Comparison of ENCODE assay signal across 18 mouse cellular contexts in genomic region chr2:79224714-79225426, GRCm38 (mm10). TPM values are rescaled to one million over a fixed set of nuclear protein-coding genes. Genes with fewer than 3 reads are reported as not detected.
DNase-seq lines count a peak whose midpoint lies in the region; ATAC-seq lines count a peak whose summit lies in the region.
"Had no signal": no experiment of that assay in that cellular context is flagged by ENCODE, and none has a peak within 500 bp of the region (broad histone marks: within the 10 kb centered on the region; RNA-seq: fewer than 3 reads in every experiment).

No protein-coding gene starts in this region.

- ATAC-seq in monocyte, adult 5-6 weeks (replicated peaks; ENCODE audit: insufficient number of reproducible peaks, low FRiP score, low TSS enrichment, poor library complexity, severe bottlenecking): no peak
- ATAC-seq: activated CD4-positive, CD25-positive, alpha-beta regulatory T cell, adult 4 months; forebrain, postnatal 0 days; hindbrain, embryonic 16.5 days had no signal

- intact Hi-C loops in left cerebral cortex, postnatal 14 days (cut with DNase I): no loop called here
- intact Hi-C loops in left cerebral cortex, postnatal 36 days (cut with DNase I): no loop called here

- peak; percentile 8 to 9 for DNase-seq in left cerebral cortex, postnatal 14 days (ENCODE audit: low spot score in 2 of 2)
- no peak for DNase-seq in left cerebral cortex, postnatal 36 days (ENCODE audit: low spot score in 2 of 2)
- peak; percentile 20 for DNase-seq in retina, postnatal 1 day
- no peak for DNase-seq in retina, embryonic 14.5 days (ENCODE audit: low spot score)
- DNase-seq in ES-CJ7 (ENCODE audit: low read depth, low spot score): peak; percentile 6
- peak; percentile 32 for DNase-seq in brain, adult 2 months (ENCODE audit: low read depth, low spot score)
- no peak for DNase-seq in urinary bladder, postnatal 10 days (ENCODE audit: low spot score)
- DNase-seq: adrenal gland, postnatal 14 days; cerebellum, adult 2 months; cerebellum, postnatal 14 days; forebrain, postnatal 0 days; gastrocnemius, postnatal 36 days; heart, adult 11 months; heart, postnatal 10 days; heart, postnatal 4 days had no signal

RNA-seq across cellular contexts. Expression of gene Itga4, which starts 30.4 kb away (rescaled TPM):
- 10 to 100 TPM; 13.1 to 13.5 TPM for total RNA-seq in left cerebral cortex, postnatal 14 days (2021)
- 10 to 100 TPM; 10.4 to 15.1 TPM for total RNA-seq in left cerebral cortex, postnatal 36 days (2021)
- 524 to 876 TPM (median 534 TPM) in 3 replicates for total RNA-seq in monocyte, adult 5-6 weeks (2017)

Comparison
In these comparisons a context has a peak if more than half of its experiments do, and no peak if none do; other contexts are left out.
1. DNase-seq: peak in left cerebral cortex, postnatal 14 days (2 of 2), retina, postnatal 1 day (single experiment), ES-CJ7 (single experiment) and brain, adult 2 months (single experiment); none in left cerebral cortex, postnatal 36 days (0 of 2), retina, embryonic 14.5 days (single experiment) and urinary bladder, postnatal 10 days (single experiment).
2. RNA of gene Itga4, which starts 30.4 kb away (total RNA-seq): 524 to 876 TPM in monocyte, adult 5-6 weeks; 10.4 to 15.1 TPM in left cerebral cortex, postnatal 36 days and 13.1 to 13.5 TPM in left cerebral cortex, postnatal 14 days; every median in the first group is over 10 times any median in the second.